Mouse (Mus musculus): ENCODE measurements around the gene Mef2a. TPM values are rescaled to one million over a fixed set of nuclear protein-coding genes. Genes with fewer than 3 reads are reported as not detected.

Gene Mef2a
- total and polyA plus RNA-seq, 3 experiments = 9.6 to 13.4 TPM; not detected in 1

DNA sequence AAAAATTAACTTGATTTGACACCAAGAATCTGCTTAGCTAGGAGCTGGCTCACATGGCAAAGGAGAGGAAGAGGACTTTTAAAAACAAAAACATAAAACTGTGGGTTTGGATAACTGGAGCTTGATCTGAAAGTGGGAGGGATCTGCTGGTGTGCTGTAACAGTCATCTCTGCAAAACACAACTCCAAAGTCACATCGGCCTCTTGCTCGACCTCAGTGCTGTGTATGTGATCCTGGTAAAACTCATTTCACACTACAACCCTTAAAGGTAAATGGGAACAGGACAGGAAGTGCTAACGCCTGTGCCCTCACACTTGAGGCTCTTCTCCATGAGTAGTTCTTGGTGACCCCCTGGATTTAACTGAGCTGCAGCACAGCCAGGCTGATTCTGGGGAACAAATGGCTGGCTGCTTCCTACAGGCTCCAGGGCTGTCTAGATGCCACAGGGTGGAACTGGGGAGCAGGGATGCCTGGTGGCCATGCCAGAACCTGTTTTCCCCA lies 142.0 kb downstream of the Mef2a start:
- Histone ChIP-seq H3K9ac (ENCODE audit: control insufficient read depth, low read depth, low read length, poor library complexity, severe bottlenecking) (no peak overlapping the region), H3K4me1 (ENCODE audit: control insufficient read depth in 1 of 2, insufficient read depth in 2 of 2, low read length in 2 of 2) (no peaks in the 10 kb centered on the region), H3K27ac (ENCODE audit: control insufficient read depth, low read depth, low read length) (no peak overlapping the region), H3K79me2 (ENCODE audit: control insufficient read depth, insufficient read depth, low read length, poor library complexity) (no peaks in the 10 kb centered on the region), H3K36me3 (ENCODE audit: control insufficient read depth in 1 of 2, insufficient read depth in 2 of 2, low read length in 2 of 2) (no peaks in the 10 kb centered on the region), H3K9me3 (replicated peaks; ENCODE audit: insufficient read depth, low read length) (no peaks in the 10 kb centered on the region), H3K4me3 (ENCODE audit: control insufficient read depth in 1 of 2, insufficient read depth in 1 of 2, low read depth in 2 of 2, low read length in 2 of 2) (no peak overlapping the region), H3K27me3 (ENCODE audit: control insufficient read depth in 1 of 2, insufficient read depth in 2 of 2, low read length in 2 of 2) (no peaks in the 10 kb centered on the region)
- TF ChIP-seq E2F4 (IDR thresholded peaks at IDR 0.05; ENCODE audit: borderline replicate concordance, low read depth, low read length) (no peak), GATA1 (IDR thresholded peaks at IDR 0.05; ENCODE audit: low read depth, low read length) (no peak)
- DNase-seq (ENCODE audit: low read depth, low spot score) = no peak

DNA sequence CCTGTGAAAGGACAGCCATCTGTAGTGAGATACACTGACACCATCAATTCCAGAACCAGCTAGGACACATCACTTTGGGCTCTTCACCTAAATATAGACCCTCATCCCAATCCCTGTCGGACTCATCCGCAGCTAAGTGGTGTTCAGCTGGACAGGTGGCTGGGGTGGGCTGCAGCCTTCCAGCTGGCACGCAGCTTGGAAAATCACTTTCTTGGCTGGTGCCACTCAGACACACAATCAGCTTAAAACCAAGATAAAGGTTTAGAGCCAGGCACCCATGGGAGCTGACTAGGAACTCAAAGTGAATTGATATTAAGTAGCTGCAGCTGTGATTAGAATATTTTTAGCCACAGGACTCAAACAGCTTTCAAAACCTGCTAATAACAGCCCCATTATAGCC lies 142.4 kb downstream of the Mef2a start:
- TF ChIP-seq E2F4 (IDR thresholded peaks at IDR 0.05; ENCODE audit: borderline replicate concordance, low read depth, low read length) = no peak
- no peak for TF ChIP-seq ZC3H11A (IDR thresholded peaks at IDR 0.05; ENCODE audit: low read depth, low read length)
- no peak for TF ChIP-seq RCOR1 (IDR thresholded peaks at IDR 0.05; ENCODE audit: low read depth, low read length)
- no peak for TF ChIP-seq ZMIZ1 (IDR thresholded peaks at IDR 0.05; ENCODE audit: low read depth, low read length)
- no peak for TF ChIP-seq POLR2AphosphoS2 (IDR thresholded peaks at IDR 0.05; ENCODE audit: low read length)
- no peak for TF ChIP-seq MYC (IDR thresholded peaks at IDR 0.05; ENCODE audit: low read depth, low read length)
- no peak for TF ChIP-seq TCF12 (IDR thresholded peaks at IDR 0.05; ENCODE audit: low read depth, low read length)
- TF ChIP-seq HCFC1 (IDR thresholded peaks at IDR 0.05; ENCODE audit: low read depth, low read length) = no peak
- TF ChIP-seq CHD2 (IDR thresholded peaks at IDR 0.05; ENCODE audit: low read length) = no peak
- TF ChIP-seq CTCF (IDR thresholded peaks at IDR 0.05 in 2 of 3, conservative IDR thresholded peaks at IDR 0.05 in 1 of 3; ENCODE audit: control insufficient read depth in 1 of 3, insufficient read depth in 1 of 3, low read depth in 2 of 3, low read length in 3 of 3, poor library complexity in 1 of 3, severe bottlenecking in 1 of 3) = no peak
- no peak for TF ChIP-seq MAZ (IDR thresholded peaks at IDR 0.05; ENCODE audit: low read depth, low read length)
- TF ChIP-seq BHLHE40 (IDR thresholded peaks at IDR 0.05; ENCODE audit: borderline replicate concordance, low read depth, low read length) = no peak
- TF ChIP-seq GATA1 (IDR thresholded peaks at IDR 0.05; ENCODE audit: low read depth, low read length) = no peak
- no peak for TF ChIP-seq ELF1 (IDR thresholded peaks at IDR 0.05; ENCODE audit: low read depth, low read length)
- no peak for TF ChIP-seq ETS1 (IDR thresholded peaks at IDR 0.05; ENCODE audit: low read depth, low read length)
- TF ChIP-seq TBP (IDR thresholded peaks at IDR 0.05; ENCODE audit: low read depth, low read length) = no peak
- TF ChIP-seq USF2 (IDR thresholded peaks at IDR 0.05; ENCODE audit: borderline replicate concordance in 1 of 2, insufficient read depth in 1 of 2, low read depth in 1 of 2, low read length in 2 of 2) = no peak
- no peak for TF ChIP-seq MEF2A (IDR thresholded peaks at IDR 0.05; ENCODE audit: extremely low read depth, insufficient replicate concordance, low read depth, low read length, poor library complexity, severe bottlenecking)
- no peak for TF ChIP-seq EP300 (IDR thresholded peaks at IDR 0.05; ENCODE audit: low read depth in 1 of 2, low read length in 2 of 2)
- TF ChIP-seq ZKSCAN1 (IDR thresholded peaks at IDR 0.05; ENCODE audit: low read depth, low read length) = no peak
- H3K27me3 ChIP-seq (ENCODE audit: control insufficient read depth in 1 of 2, insufficient read depth in 2 of 2, low read length in 2 of 2) = no peaks in the 10 kb centered on the region
- no peak overlapping the region for H3K9ac ChIP-seq (ENCODE audit: control insufficient read depth, low read depth, low read length, poor library complexity, severe bottlenecking)
- H3K27ac ChIP-seq (ENCODE audit: control insufficient read depth, low read depth, low read length) = no peak overlapping the region
- no peak for DNase-seq (ENCODE audit: low read depth, low spot score)
- no peaks in the 10 kb centered on the region for H3K36me3 ChIP-seq (ENCODE audit: control insufficient read depth in 1 of 2, insufficient read depth in 2 of 2, low read length in 2 of 2)
- H3K4me3 ChIP-seq (ENCODE audit: control insufficient read depth in 1 of 2, insufficient read depth in 1 of 2, low read depth in 2 of 2, low read length in 2 of 2) = no peak overlapping the region
- H3K4me1 ChIP-seq (ENCODE audit: control insufficient read depth in 1 of 2, insufficient read depth in 2 of 2, low read length in 2 of 2) = no peaks in the 10 kb centered on the region
- no peaks in the 10 kb centered on the region for H3K79me2 ChIP-seq (ENCODE audit: control insufficient read depth, insufficient read depth, low read length, poor library complexity)
- H3K9me3 ChIP-seq (replicated peaks; ENCODE audit: insufficient read depth, low read length) = no peaks in the 10 kb centered on the region

All from MEL (cell line).